Mouse (Mus musculus) T-cell, adult 66 days (primary cell): Measurements from ENCODE around the gene Olfr1257. TPM values are rescaled to one million over a fixed set of nuclear protein-coding genes. Genes with fewer than 3 reads are reported as not detected.

Source experiments
- total RNA-seq, 2 experiments: library from RNA; stranded (reverse); gene quantifications; 3 replicates in 1 of 2; 4 replicates in 1 of 2; pipeline ENCODE4 v1.2.4; 2023

Gene Olfr1257
- total RNA-seq: not detected

DNA sequence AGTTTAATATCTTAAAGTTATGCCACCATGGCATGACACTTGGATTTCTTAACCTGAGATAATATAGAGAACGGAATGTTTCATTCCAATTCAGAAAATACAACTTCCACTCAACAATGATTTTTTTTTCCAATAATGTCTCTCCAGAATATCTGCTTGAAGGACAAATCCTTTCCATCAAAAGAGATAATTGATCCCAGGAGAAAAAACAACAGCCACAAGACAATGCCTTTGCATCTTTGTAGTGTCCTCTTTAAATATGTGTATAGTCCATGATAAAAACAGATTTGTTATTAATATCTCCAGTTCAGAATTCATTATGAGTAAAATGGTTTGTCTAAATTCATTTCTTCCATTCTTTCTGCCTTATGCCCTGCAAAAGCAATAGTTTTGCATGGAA is at the start of gene Olfr1257:
Olfr1257 (plus strand) TSS at position 301 of the 400 bp plus-strand sequence.

DNA sequence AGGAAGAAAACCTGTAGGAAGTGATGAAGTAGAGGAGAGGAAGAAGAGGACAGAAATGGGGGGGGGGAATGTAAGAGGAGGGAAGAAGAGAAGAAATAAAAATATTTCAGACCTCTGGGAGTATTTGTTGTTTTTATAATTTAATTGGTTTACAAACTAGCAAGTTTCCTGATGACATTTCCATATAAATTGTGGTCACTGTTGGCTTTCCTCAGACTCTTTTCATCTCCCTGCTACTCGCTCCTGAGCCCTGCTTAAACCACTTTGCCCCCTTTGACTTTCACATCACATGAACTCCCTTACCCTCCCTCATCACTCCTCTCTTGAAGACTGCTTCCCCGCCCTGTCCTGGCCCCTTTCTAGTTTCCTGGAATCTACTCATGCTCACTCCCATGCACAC is 36.8 kb upstream of the Olfr1257 start, which contains the start of gene Olfr1256:
Olfr1256 (minus strand) TSS at position 101 of the 400 bp plus-strand sequence.

DNA sequence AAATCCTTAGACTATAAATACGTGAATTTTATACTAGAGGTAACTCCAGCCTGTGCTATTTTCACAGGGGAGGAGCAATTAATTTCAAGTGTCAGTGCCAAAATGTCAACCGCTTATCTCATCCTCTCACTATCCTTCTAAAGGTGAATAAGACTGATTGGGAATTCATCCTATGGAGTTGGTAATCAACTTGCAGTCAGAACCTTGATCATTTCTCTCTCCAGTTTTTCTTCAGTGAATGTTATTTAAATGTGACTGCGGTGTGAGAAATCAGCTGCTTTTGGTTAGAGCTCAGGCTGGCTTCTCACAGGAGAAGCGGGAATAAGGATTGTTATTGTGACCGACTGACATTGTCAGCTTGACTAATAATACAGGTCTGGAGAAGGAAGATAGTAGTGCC is 30.1 kb upstream of the Olfr1257 start, which contains the start of gene Olfr48:
Olfr48 (minus strand) TSS at position 101 of the 400 bp plus-strand sequence.

DNA sequence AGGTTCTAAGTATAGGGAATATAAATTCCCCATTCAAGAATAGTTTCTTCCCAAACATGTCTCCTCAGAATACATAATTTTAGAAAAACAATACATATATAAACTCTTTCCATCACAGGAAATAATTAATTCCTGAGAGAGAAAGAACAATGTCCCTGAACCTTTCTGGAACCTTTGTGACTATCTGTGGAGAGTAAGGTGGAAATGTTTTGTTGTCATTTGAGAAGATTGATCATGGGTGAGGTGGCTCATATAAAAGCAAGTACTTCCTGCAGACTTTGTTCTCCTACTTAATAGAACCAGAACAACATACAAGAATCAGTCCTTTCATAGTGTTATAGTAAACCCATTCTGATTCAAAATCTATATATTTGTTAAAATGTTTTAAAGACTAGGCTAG is 48.8 kb downstream of the Olfr1257 start, which contains the start of gene Olfr1258:
Olfr1258 (plus strand) TSS at position 301 of the 400 bp plus-strand sequence.

Other genes starting within 250 kb of the Olfr1257 start
- not detected for gene Olfr1249, start 243.5 kb upstream of the Olfr1257 start, total RNA-seq
- not detected for gene Olfr1250, start 217.0 kb upstream of the Olfr1257 start, total RNA-seq
- not detected for gene Olfr1251, start 206.5 kb upstream of the Olfr1257 start, total RNA-seq
- not detected for gene Olfr1252, start 153.4 kb upstream of the Olfr1257 start, total RNA-seq
- not detected for gene Olfr1253, start 121.3 kb upstream of the Olfr1257 start, total RNA-seq
- gene Olfr1254, start 84.8 kb upstream of the Olfr1257 start, total RNA-seq: not detected
- gene Olfr1255, start 66.4 kb upstream of the Olfr1257 start, total RNA-seq: not detected
- gene Olfr1256, start 36.9 kb upstream of the Olfr1257 start, total RNA-seq: not detected
- gene Olfr48, start 30.2 kb upstream of the Olfr1257 start, total RNA-seq: not detected
- not detected for gene Olfr1258, start 48.9 kb downstream of the Olfr1257 start, total RNA-seq
- gene Olfr1259, start 70.2 kb downstream of the Olfr1257 start, total RNA-seq: not detected
- not detected for gene Olfr1260, start 95.9 kb downstream of the Olfr1257 start, total RNA-seq
- not detected for gene Olfr1261, start 112.8 kb downstream of the Olfr1257 start, total RNA-seq
- gene Olfr1262, start 121.7 kb downstream of the Olfr1257 start, total RNA-seq: not detected
- gene Olfr1263, start 133.7 kb downstream of the Olfr1257 start, total RNA-seq: not detected
- gene Olfr1264, start 147.1 kb downstream of the Olfr1257 start, total RNA-seq: not detected
- not detected for gene Olfr1265, start 156.9 kb downstream of the Olfr1257 start, total RNA-seq
- not detected for gene Olfr140, start 185.2 kb downstream of the Olfr1257 start, total RNA-seq
- not detected for gene Olfr1269, start 243.0 kb downstream of the Olfr1257 start, total RNA-seq